Mouse (Mus musculus) heart, embryonic 14.5 days (tissue): ENCODE data around the gene Bin2. TPM values are rescaled to one million over a fixed set of nuclear protein-coding genes. Genes with fewer than 3 reads are reported as not detected.

ENCODE experiments used
- ATAC-seq: fragments of 200-750 bp; cut with Nextera tagmentation; 2 replicates; pipeline ENCODE4 v1.8.0; 2017; ENCODE audit warnings: low read depth, moderate TSS enrichment; ENCODE audit not compliant: insufficient number of reproducible peaks, insufficient read depth, low FRiP score
- H3K27ac ChIP-seq, 2 experiments: fragments of 200-500 bp in 1 of 2; fragments of 300-500 bp in 1 of 2; sonication (generic) in 1 of 2; replicated peaks in 1 of 2; 2 replicates each; pipeline ENCODE4 v1.5.1; 2012 to 2014; ENCODE audit warnings: low read depth in 2 of 2, low read length in 2 of 2, control low read depth in 1 of 2, mild to moderate bottlenecking in 1 of 2, mixed read lengths in 1 of 2; ENCODE audit not compliant: control insufficient read depth in 1 of 2, insufficient read depth in 1 of 2
- H3K27me3 ChIP-seq: fragments of 300-500 bp; sonication (generic); 2 replicates; pipeline ENCODE4 v1.6.1; 2014; ENCODE audit warnings: mild to moderate bottlenecking, low read length, control low read depth; ENCODE audit not compliant: control insufficient read depth, insufficient read depth
- H3K36me3 ChIP-seq: fragments of 300-500 bp; sonication (generic); 2 replicates; pipeline ENCODE4 v1.6.1; 2014; ENCODE audit warnings: mild to moderate bottlenecking, control low read depth, low read length, mixed read lengths; ENCODE audit not compliant: control insufficient read depth, insufficient read depth
- H3K4me1 ChIP-seq, 2 experiments: fragments of 200-500 bp in 1 of 2; fragments of 300-500 bp in 1 of 2; sonication (generic) in 1 of 2; 2 replicates each; pipeline ENCODE4 v1.6.1; 2012 to 2014; ENCODE audit warnings: low read length in 2 of 2, control low read depth in 1 of 2, mixed read lengths in 1 of 2; ENCODE audit not compliant: control insufficient read depth in 2 of 2, insufficient read depth in 2 of 2
- H3K4me2 ChIP-seq: fragments of 300-500 bp; sonication (generic); 2 replicates; pipeline ENCODE4 v1.6.1; 2014; ENCODE audit warnings: mild to moderate bottlenecking, low read length
- H3K4me3 ChIP-seq, 2 experiments: fragments of 200-500 bp in 1 of 2; fragments of 300-500 bp in 1 of 2; sonication (generic) in 1 of 2; 2 replicates each; pipeline ENCODE4 v1.5.1; 2012 to 2014; ENCODE audit warnings: low read length in 2 of 2, mild to moderate bottlenecking in 2 of 2, control low read depth in 1 of 2, low read depth in 1 of 2, moderate library complexity in 1 of 2; ENCODE audit not compliant: control insufficient read depth in 1 of 2, insufficient read depth in 1 of 2
- H3K9ac ChIP-seq: fragments of 300-500 bp; sonication (generic); 2 replicates; pipeline ENCODE4 v1.6.1; 2014; ENCODE audit warnings: mild to moderate bottlenecking, low read length
- H3K9me3 ChIP-seq: fragments of 300-500 bp; sonication (generic); 2 replicates; pipeline ENCODE4 v1.6.1; 2016; ENCODE audit warnings: low read length, control low read depth; ENCODE audit not compliant: control insufficient read depth
- WGBS: fragments of 180-500 bp; shearing (Covaris S2); extraction: QIAGEN DNeasy Blood & Tissue Kit; methylation state at CpG from one replicate; pipeline ENCODE4 v1.1.7; 2014; 5-methylcytosine and 5-hydroxymethylcytosine counted together
- polyA plus RNA-seq: library from polyadenylated mRNA; unstranded; fragments of >200 nt; fragmentation: Nextera tagmentation; extraction: Ambion mirVana; gene quantifications from 2 replicates; pipeline ENCODE4 v1.2.1, GENCODE M21; 2014

Bin2 gene
- polyA plus RNA-seq, 1 experiment from 2014 or later, result 2.8 TPM

GRCm38 (mm10) chr15:100706226-100706625 is 36.9 kb upstream of the Bin2 start:
- peaks cover 29% of the 10 kb centered on the region for H3K27me3 ChIP-seq
- no peak overlapping the region for H3K4me2 ChIP-seq
- WGBS, result 43% methylated on average over 8 of the region's 8 CpGs
- no peak overlapping the region for H3K4me3 ChIP-seq
- no peaks in the 10 kb centered on the region for H3K9me3 ChIP-seq
- no peak for ATAC-seq
- H3K9ac ChIP-seq, result no peak overlapping the region
- H3K4me1 ChIP-seq, result peaks cover 3 to 5% of the 10 kb centered on the region in 2 experiments; a peak in 3 of 4 replicates
- no peaks in the 10 kb centered on the region for H3K36me3 ChIP-seq
- H3K27ac ChIP-seq, result no peak overlapping the region

- 86% methylated on average over 1 of the region's 1 CpGs for WGBS
- Histone ChIP-seq H3K4me1 (peaks cover 3 to 5% of the 10 kb centered on the region in 2 experiments; a peak in 3 of 4 replicates), H3K27me3 (peaks cover 29% of the 10 kb centered on the region), H3K9ac (no peak overlapping the region), H3K36me3 (no peaks in the 10 kb centered on the region), H3K9me3 (no peaks in the 10 kb centered on the region), H3K4me2 (no peak overlapping the region), H3K4me3 (no peak overlapping the region), H3K27ac (no peak overlapping the region)
- no peak for ATAC-seq
Observed at GRCm38 (mm10) chr15:100705376-100705775, 36.0 kb upstream of the Bin2 start.

GRCm38 (mm10) chr15:100703913-100704312 is 34.6 kb upstream of the Bin2 start:
- no peak overlapping the region for H3K9ac ChIP-seq
- H3K36me3 ChIP-seq, result no peaks in the 10 kb centered on the region
- WGBS, result 6% methylated on average over 17 of the region's 17 CpGs
- no peak overlapping the region for H3K4me3 ChIP-seq
- no peak overlapping the region for H3K27ac ChIP-seq
- ATAC-seq, result no peak
- peaks cover 3 to 5% of the 10 kb centered on the region in 2 experiments; a peak in 3 of 4 replicates for H3K4me1 ChIP-seq
- H3K9me3 ChIP-seq, result no peaks in the 10 kb centered on the region
- peaks cover 33% of the 10 kb centered on the region for H3K27me3 ChIP-seq
- H3K4me2 ChIP-seq, result peak overlapping the region; percentile 40

DNA sequence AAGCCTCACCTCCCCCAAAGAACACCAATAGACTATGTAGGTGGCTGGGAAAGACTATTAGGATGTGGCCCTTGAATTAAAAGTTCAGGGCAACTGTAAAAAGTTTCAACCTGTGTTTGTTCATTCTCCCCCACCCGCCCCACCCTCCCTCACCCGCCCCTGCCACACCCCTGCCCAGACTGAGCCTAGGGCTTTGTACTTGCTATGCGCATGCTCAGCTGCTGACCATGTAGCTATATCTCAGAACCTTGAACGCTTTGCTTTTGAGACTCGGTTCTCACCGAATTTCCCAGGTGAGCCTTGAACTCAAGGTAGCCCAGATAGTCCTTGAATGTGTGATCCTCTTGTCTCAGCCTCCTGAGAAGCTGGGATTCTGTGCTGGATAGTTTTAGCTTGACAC is 32.5 kb upstream of the Bin2 start:
- no peak for ATAC-seq
- peaks cover 3 to 5% of the 10 kb centered on the region in 2 experiments; a peak in 3 of 4 replicates for H3K4me1 ChIP-seq
- no peak overlapping the region for H3K27ac ChIP-seq
- no peaks in the 10 kb centered on the region for H3K36me3 ChIP-seq
- no peaks in the 10 kb centered on the region for H3K9me3 ChIP-seq
- H3K4me3 ChIP-seq, result no peak overlapping the region
- H3K4me2 ChIP-seq, result no peak overlapping the region
- H3K9ac ChIP-seq, result no peak overlapping the region
- 75% methylated on average over 6 of the region's 6 CpGs for WGBS
- H3K27me3 ChIP-seq, result peaks cover 33% of the 10 kb centered on the region

- Histone ChIP-seq H3K27me3 (peaks cover 33% of the 10 kb centered on the region), H3K4me3 (no peak overlapping the region)
- 60% methylated on average over 10 of the region's 10 CpGs for WGBS
Observed at GRCm38 (mm10) chr15:100701108-100701507, 31.8 kb upstream of the Bin2 start.

DNA sequence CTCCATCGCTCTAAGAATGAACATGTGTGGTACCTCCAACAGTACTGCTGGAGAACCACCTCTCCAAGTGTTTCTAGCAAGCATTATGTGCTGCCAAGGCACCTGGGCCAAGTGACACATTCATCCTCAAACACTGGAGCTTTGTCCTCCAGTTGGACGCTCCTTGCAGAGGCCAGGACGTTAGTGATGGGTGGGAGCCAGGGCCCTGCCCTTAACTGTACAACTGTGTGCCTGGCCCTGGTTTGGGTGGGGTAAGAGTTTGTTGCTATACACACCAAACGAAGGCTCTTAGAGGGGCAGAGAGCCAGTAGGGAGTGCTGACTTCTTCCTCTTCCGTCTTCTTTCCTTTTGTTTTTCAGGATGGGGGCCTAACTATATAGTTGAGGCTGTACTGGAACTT is 31.1 kb upstream of the Bin2 start:
- Histone ChIP-seq H3K4me2 (no peak overlapping the region), H3K36me3 (no peaks in the 10 kb centered on the region), H3K27ac (no peak overlapping the region), H3K9ac (no peak overlapping the region), H3K4me1 (peaks cover 3 to 5% of the 10 kb centered on the region in 2 experiments; a peak in 3 of 4 replicates), H3K27me3 (peaks cover 31% of the 10 kb centered on the region), H3K4me3 (no peak overlapping the region), H3K9me3 (no peaks in the 10 kb centered on the region)
- ATAC-seq, result no peak
- WGBS, result 63% methylated on average over 5 of the region's 5 CpGs

More at GRCm38 (mm10) chr15:100701108-100701507, 31.8 kb upstream of the Bin2 start:
- Histone ChIP-seq H3K4me1 (peaks cover 3 to 5% of the 10 kb centered on the region in 2 experiments; a peak in 3 of 4 replicates), H3K9me3 (no peaks in the 10 kb centered on the region), H3K27ac (no peak overlapping the region), H3K4me2 (no peak overlapping the region), H3K9ac (no peak overlapping the region), H3K36me3 (no peaks in the 10 kb centered on the region)
- no peak for ATAC-seq

GRCm38 (mm10) chr15:100699386-100699785 is 30.0 kb upstream of the Bin2 start:
- no peak overlapping the region for H3K27ac ChIP-seq
- no peak overlapping the region for H3K4me2 ChIP-seq
- no peaks in the 10 kb centered on the region for H3K36me3 ChIP-seq
- peaks cover 24% of the 10 kb centered on the region for H3K27me3 ChIP-seq
- H3K4me3 ChIP-seq, result no peak overlapping the region
- no peak overlapping the region for H3K9ac ChIP-seq
- H3K9me3 ChIP-seq, result no peaks in the 10 kb centered on the region
- 64% methylated on average over 6 of the region's 6 CpGs for WGBS
- peaks cover 3 to 5% of the 10 kb centered on the region in 2 experiments; a peak in 3 of 4 replicates for H3K4me1 ChIP-seq
- no peak for ATAC-seq

- Histone ChIP-seq H3K36me3 (no peaks in the 10 kb centered on the region), H3K27me3 (peaks cover 10% of the 10 kb centered on the region), H3K4me1 (no peaks in the 10 kb centered on the region), H3K9me3 (no peaks in the 10 kb centered on the region), H3K27ac (no peak overlapping the region), H3K4me2 (no peak overlapping the region), H3K4me3 (no peak overlapping the region), H3K9ac (no peak overlapping the region)
- 71% methylated on average over 10 of the region's 10 CpGs for WGBS
- ATAC-seq, result no peak
Observed at GRCm38 (mm10) chr15:100698078-100698477, 28.7 kb upstream of the Bin2 start.
